Mouse (Mus musculus) ES-Bruce4 (cell line): Measurements from ENCODE around the gene Eya2.

Source experiments
- CTCF ChIP-seq: IDR thresholded peaks from one replicate; pipeline ENCODE4 v1.8.1; 2011; ENCODE audit warnings: low read depth, low read length
- EP300 ChIP-seq: IDR thresholded peaks from 2 replicates; pipeline ENCODE4 v1.6.1; 2011; ENCODE audit warnings: low read depth, low read length; ENCODE audit not compliant: insufficient read depth
- POLR2A ChIP-seq: IDR thresholded peaks from one replicate; pipeline ENCODE4 v1.8.1; 2011; ENCODE audit warnings: low read length; ENCODE audit not compliant: insufficient read depth

DNA sequence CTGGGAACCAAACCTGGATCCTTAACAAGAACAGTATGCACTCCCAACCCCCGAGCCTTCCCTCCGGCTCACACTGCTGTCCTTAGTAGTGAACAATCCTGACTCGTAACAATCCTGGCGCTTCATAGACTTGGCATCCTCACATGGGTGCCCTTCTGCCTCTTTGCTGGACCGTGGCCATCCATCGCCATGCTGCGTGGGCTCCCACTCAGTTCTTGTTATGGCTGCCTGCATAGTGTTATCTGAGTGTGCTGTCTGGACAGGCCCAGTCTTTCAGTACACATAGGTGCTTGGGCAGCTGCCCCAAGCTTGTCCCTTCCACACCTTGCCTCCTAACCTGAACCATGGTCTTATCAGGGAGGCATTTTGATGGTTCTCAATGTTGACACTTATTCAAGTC is 68.4 kb downstream of the Eya2 start:
- TF ChIP-seq POLR2A = no peak
- TF ChIP-seq CTCF = no peak
- no peak for TF ChIP-seq EP300
